Mouse (Mus musculus): ENCODE data around the gene Dennd5a. TPM values are rescaled to one million over a fixed set of nuclear protein-coding genes. Genes with fewer than 3 reads are reported as not detected.
A peak's percentile ranks its signal among the peaks of the same experiment; 100 is the strongest.

Dennd5a gene
- polyA plus RNA-seq, 1 experiment, result 66.6 TPM

- H3K4me1 ChIP-seq (ENCODE audit: control insufficient read depth, insufficient read depth, low read length), result no peaks in the 10 kb centered on the region
- no peak overlapping the region for H3K4me3 ChIP-seq (ENCODE audit: insufficient read depth, low read depth, low read length)
- 80% methylated on average over 9 of the region's 9 CpGs for WGBS
- TF ChIP-seq POLR2A (IDR thresholded peaks at IDR 0.05; ENCODE audit: low read depth, low read length), result no peak
- TF ChIP-seq CTCF (conservative IDR thresholded peaks at IDR 0.05; ENCODE audit: insufficient read depth, insufficient read length, low read depth, low read length), result no peak
- H3K27me3 ChIP-seq (replicated peaks; ENCODE audit: control insufficient read depth, insufficient read depth, low read length), result no peaks in the 10 kb centered on the region
- H3K36me3 ChIP-seq (ENCODE audit: control insufficient read depth, insufficient read depth, low read length), result peaks cover 5% of the 10 kb centered on the region
- DNase-seq, result no peak
- no peak overlapping the region for H3K27ac ChIP-seq (ENCODE audit: insufficient read depth, low read depth, low read length)
These were observed 59.3 kb downstream of the Dennd5a start for GRCm38 (mm10) chr7:109900921-109901320.

- Histone ChIP-seq H3K4me1 (ENCODE audit: control insufficient read depth, insufficient read depth, low read length) (no peaks in the 10 kb centered on the region), H3K27me3 (replicated peaks; ENCODE audit: control insufficient read depth, insufficient read depth, low read length) (no peaks in the 10 kb centered on the region), H3K36me3 (ENCODE audit: control insufficient read depth, insufficient read depth, low read length) (peaks cover 5% of the 10 kb centered on the region), H3K27ac (ENCODE audit: insufficient read depth, low read depth, low read length) (no peak overlapping the region), H3K4me3 (ENCODE audit: insufficient read depth, low read depth, low read length) (no peak overlapping the region)
- DNase-seq, result peak; percentile 69
- TF ChIP-seq POLR2A (IDR thresholded peaks at IDR 0.05; ENCODE audit: low read depth, low read length), result no peak
- TF ChIP-seq CTCF (conservative IDR thresholded peaks at IDR 0.05; ENCODE audit: insufficient read depth, insufficient read length, low read depth, low read length), result no peak
These were observed 61.4 kb downstream of the Dennd5a start for GRCm38 (mm10) chr7:109898911-109899310.

GRCm38 (mm10) chr7:109892530-109892929, 67.7 kb downstream of the Dennd5a start:
- DNase-seq, result peak; percentile 60
- H3K36me3 ChIP-seq (ENCODE audit: control insufficient read depth, insufficient read depth, low read length), result no peaks in the 10 kb centered on the region; the same call in 1 of the 2 replicates

GRCm38 (mm10) chr7:109891786-109892185, 68.5 kb downstream of the Dennd5a start:
- H3K4me3 ChIP-seq (ENCODE audit: insufficient read depth, low read depth, low read length), result no peak overlapping the region
- WGBS, result 83% methylated on average over 4 of the region's 4 CpGs

More at GRCm38 (mm10) chr7:109892530-109892929, 67.7 kb downstream of the Dennd5a start:
- no peaks in the 10 kb centered on the region for H3K27me3 ChIP-seq (replicated peaks; ENCODE audit: control insufficient read depth, insufficient read depth, low read length)
- no peak overlapping the region for H3K4me3 ChIP-seq (ENCODE audit: insufficient read depth, low read depth, low read length)
- no peak overlapping the region for H3K27ac ChIP-seq (ENCODE audit: insufficient read depth, low read depth, low read length)
- TF ChIP-seq CTCF (conservative IDR thresholded peaks at IDR 0.05; ENCODE audit: insufficient read depth, insufficient read length, low read depth, low read length) (peak; percentile 76), POLR2A (IDR thresholded peaks at IDR 0.05; ENCODE audit: low read depth, low read length) (no peak)
- WGBS, result 46% methylated on average over 3 of the region's 3 CpGs
- H3K4me1 ChIP-seq (ENCODE audit: control insufficient read depth, insufficient read depth, low read length), result no peaks in the 10 kb centered on the region

GRCm38 (mm10) chr7:109890256-109890655, 70.0 kb downstream of the Dennd5a start:
- H3K4me1 ChIP-seq (ENCODE audit: control insufficient read depth, insufficient read depth, low read length), result no peaks in the 10 kb centered on the region
- DNase-seq, result no peak
- no peak overlapping the region for H3K27ac ChIP-seq (ENCODE audit: insufficient read depth, low read depth, low read length)
- no peak overlapping the region for H3K4me3 ChIP-seq (ENCODE audit: insufficient read depth, low read depth, low read length)
- 92% methylated on average over 2 of the region's 2 CpGs for WGBS
- TF ChIP-seq CTCF (conservative IDR thresholded peaks at IDR 0.05; ENCODE audit: insufficient read depth, insufficient read length, low read depth, low read length) (no peak), POLR2A (IDR thresholded peaks at IDR 0.05; ENCODE audit: low read depth, low read length) (no peak)
- H3K27me3 ChIP-seq (replicated peaks; ENCODE audit: control insufficient read depth, insufficient read depth, low read length), result no peaks in the 10 kb centered on the region
- no peaks in the 10 kb centered on the region; the same call in 1 of the 2 replicates for H3K36me3 ChIP-seq (ENCODE audit: control insufficient read depth, insufficient read depth, low read length)

More at GRCm38 (mm10) chr7:109891786-109892185, 68.5 kb downstream of the Dennd5a start:
- H3K36me3 ChIP-seq (ENCODE audit: control insufficient read depth, insufficient read depth, low read length), result no peaks in the 10 kb centered on the region; the same call in 1 of the 2 replicates
- H3K4me1 ChIP-seq (ENCODE audit: control insufficient read depth, insufficient read depth, low read length), result no peaks in the 10 kb centered on the region
- no peaks in the 10 kb centered on the region for H3K27me3 ChIP-seq (replicated peaks; ENCODE audit: control insufficient read depth, insufficient read depth, low read length)
- H3K27ac ChIP-seq (ENCODE audit: insufficient read depth, low read depth, low read length), result no peak overlapping the region
- no peak for DNase-seq
- TF ChIP-seq CTCF (conservative IDR thresholded peaks at IDR 0.05; ENCODE audit: insufficient read depth, insufficient read length, low read depth, low read length) (no peak), POLR2A (IDR thresholded peaks at IDR 0.05; ENCODE audit: low read depth, low read length) (no peak)

- no peak overlapping the region for H3K4me3 ChIP-seq (ENCODE audit: insufficient read depth, low read depth, low read length)
- no peak for TF ChIP-seq POLR2A (IDR thresholded peaks at IDR 0.05; ENCODE audit: low read depth, low read length)
- no peak for TF ChIP-seq CTCF (conservative IDR thresholded peaks at IDR 0.05; ENCODE audit: insufficient read depth, insufficient read length, low read depth, low read length)
- H3K4me1 ChIP-seq (ENCODE audit: control insufficient read depth, insufficient read depth, low read length), result no peaks in the 10 kb centered on the region
- no peaks in the 10 kb centered on the region; the same call in 1 of the 2 replicates for H3K36me3 ChIP-seq (ENCODE audit: control insufficient read depth, insufficient read depth, low read length)
- no peaks in the 10 kb centered on the region for H3K27me3 ChIP-seq (replicated peaks; ENCODE audit: control insufficient read depth, insufficient read depth, low read length)
- DNase-seq, result peak; percentile 20
- WGBS, result 59% methylated on average over 5 of the region's 5 CpGs
- no peak overlapping the region for H3K27ac ChIP-seq (ENCODE audit: insufficient read depth, low read depth, low read length)
These were observed 71.0 kb downstream of the Dennd5a start for GRCm38 (mm10) chr7:109889300-109889699.

- Histone ChIP-seq H3K36me3 (ENCODE audit: control insufficient read depth, insufficient read depth, low read length) (no peaks in the 10 kb centered on the region; the same call in 1 of the 2 replicates), H3K4me1 (ENCODE audit: control insufficient read depth, insufficient read depth, low read length) (no peaks in the 10 kb centered on the region), H3K27me3 (replicated peaks; ENCODE audit: control insufficient read depth, insufficient read depth, low read length) (no peaks in the 10 kb centered on the region), H3K27ac (ENCODE audit: insufficient read depth, low read depth, low read length) (no peak overlapping the region), H3K4me3 (ENCODE audit: insufficient read depth, low read depth, low read length) (no peak overlapping the region)
- TF ChIP-seq POLR2A (IDR thresholded peaks at IDR 0.05; ENCODE audit: low read depth, low read length) (no peak), CTCF (conservative IDR thresholded peaks at IDR 0.05; ENCODE audit: insufficient read depth, insufficient read length, low read depth, low read length) (no peak)
- WGBS, result 93% methylated on average over 1 of the region's 1 CpGs
- DNase-seq, result no peak
These were observed 74.0 kb downstream of the Dennd5a start for GRCm38 (mm10) chr7:109886249-109886648.

Data from kidney, adult 2 months (tissue).